Mouse (Mus musculus): Measurements from ENCODE around the gene Smarcc2.
"Not testable (repeated sequence)": the region's sequence is repeated elsewhere in the genome, so short reads cannot be mapped to it uniquely, and the experiment has no call there.

Smarcc2 gene

GRCm38 (mm10) chr10:128493695-128494666 lies 34.9 kb downstream of the Smarcc2 start, which contains the start of gene Myl6:
Myl6 (minus strand) TSS chr10:128494145.
- DNase-seq (ENCODE audit: low read depth) = peak; percentile 93

- no peak for DNase-seq (ENCODE audit: low read depth)
Measured at GRCm38 (mm10) chr10:128494667-128495245, 35.7 kb downstream of the Smarcc2 start.

- no peak for DNase-seq (ENCODE audit: low read depth)
Measured at GRCm38 (mm10) chr10:128495270-128495669, 36.2 kb downstream of the Smarcc2 start.

- DNase-seq (ENCODE audit: low read depth) = no peak
Measured at GRCm38 (mm10) chr10:128495903-128496302, 36.9 kb downstream of the Smarcc2 start.

DNA sequence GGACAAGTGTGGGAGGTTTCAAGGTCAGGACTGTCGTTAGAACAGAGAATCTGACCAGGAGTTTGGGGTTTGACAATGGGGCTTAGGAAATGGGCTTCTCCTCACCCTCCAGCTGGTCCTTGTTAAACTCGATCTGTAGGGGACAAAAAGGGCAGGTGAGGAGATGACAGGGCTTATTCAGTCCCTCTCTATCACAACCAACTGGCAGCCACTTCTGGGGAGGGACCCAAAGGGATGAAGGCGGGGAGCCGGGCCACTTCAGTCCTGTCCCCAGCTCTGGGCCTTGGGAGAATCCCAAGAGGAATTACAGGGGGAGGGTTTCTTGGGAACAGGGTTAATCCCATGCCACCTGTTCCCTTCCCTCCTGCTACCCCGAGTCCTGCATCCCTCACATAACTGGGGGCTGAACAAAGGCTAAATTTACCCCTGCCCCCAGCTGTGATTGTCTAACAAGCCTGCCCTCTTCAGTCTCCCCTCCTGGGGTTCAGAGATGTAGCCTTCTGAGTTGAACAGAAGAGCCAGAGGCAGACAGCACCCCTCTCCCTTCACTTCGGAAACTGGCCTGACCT lies 37.5 kb downstream of the Smarcc2 start:
- DNase-seq (ENCODE audit: low read depth) = no peak

DNA sequence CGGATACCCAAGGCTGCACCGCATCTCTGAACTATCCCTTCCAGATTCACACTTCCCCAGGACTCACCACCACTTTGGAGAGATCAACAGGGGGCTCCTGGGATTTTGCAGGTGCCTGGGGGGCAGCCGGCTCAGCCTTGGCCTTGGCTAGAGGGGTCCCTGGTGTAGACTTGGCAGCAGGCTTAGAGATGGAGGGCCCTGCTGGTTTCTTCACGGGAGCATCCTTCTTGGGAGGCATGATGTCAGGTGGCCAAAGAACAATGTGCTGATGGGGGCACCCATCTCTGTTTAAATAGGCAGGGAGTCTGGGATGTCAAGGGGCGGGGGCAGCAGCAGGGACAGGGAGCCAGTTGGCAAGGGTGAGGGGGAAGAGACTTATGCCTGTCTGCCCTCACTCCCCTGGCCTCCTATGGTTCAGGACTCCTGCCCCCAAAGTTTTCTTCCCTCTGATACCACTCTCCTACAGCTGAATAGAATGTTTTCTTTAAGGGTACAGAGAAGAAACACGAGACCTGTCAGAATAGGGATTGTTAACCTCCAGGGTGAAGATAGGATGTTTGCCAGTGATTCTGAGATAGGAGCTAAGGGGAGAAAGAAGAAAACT lies 38.2 kb downstream of the Smarcc2 start:
- no peak for DNase-seq (ENCODE audit: low read depth)

GRCm38 (mm10) chr10:128498590-128498989 lies 39.5 kb downstream of the Smarcc2 start, which contains the start of gene Myl6b:
Myl6b (minus strand) TSS chr10:128498685.
- peak; percentile 85 for DNase-seq (ENCODE audit: low read depth)

- DNase-seq (ENCODE audit: low read depth) = no peak
Measured at GRCm38 (mm10) chr10:128499116-128499671, 40.1 kb downstream of the Smarcc2 start.

DNA sequence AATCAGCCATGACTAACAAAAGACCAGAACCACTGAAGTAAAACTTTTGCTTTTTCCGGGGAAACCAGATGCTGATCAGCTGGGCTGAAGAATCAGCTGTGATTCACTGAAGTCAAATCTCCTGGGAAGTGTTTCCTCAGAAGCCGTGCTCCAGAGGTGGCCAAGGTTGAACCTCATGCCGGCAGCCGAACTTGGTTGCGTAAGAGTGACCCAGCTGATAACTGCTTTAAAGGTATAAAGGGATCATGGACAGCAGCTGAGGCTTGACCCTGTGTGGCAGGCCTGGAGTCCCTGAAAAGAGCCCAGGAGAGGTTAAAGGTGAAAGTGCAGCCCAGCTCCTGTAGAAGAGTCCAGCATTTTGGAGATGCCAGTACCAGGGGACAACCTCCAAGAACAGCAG lies 43.3 kb downstream of the Smarcc2 start:
- no peak for DNase-seq (ENCODE audit: low read depth)

DNA sequence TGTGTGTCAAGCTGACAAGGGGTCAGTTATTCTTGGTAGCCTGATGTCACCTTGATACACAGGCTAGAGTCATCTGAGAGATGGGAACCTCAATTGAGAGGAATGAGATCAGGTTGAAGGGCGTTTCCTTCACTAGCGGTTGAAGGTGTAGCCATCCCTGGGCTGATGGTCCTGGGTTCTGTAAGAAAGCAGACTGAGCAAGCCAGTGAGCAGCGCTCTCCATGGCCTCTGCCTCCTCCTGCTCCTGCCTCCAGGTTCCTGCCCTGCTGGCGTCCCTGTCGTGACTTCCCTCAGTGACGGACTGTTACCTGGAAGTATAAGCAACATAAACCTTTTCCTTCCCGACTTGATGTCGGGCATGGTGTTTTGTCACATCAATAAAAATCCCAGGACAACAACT lies 44.5 kb downstream of the Smarcc2 start:
- DNase-seq (ENCODE audit: low read depth) = no peak

DNA sequence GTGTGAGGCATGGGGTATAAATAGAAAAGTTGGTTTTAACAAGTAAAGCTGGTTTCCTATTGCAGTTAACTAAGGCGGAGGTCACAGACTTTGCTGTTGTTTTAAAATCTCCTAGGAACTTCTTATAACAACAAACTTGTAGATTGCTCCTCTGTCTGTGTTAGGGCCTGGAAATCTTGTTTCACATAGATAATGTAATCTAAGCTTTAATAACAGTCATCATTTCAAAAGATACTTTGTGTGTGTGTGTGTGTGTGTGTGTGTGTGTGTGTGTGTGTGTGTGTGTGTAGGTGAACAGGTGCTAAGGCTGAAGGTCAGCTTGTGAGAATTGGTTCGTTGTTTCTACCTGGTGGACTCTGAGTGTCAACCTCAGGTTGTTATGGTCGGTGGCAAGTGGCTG lies 45.0 kb downstream of the Smarcc2 start:
- no peak for DNase-seq (ENCODE audit: low read depth)

DNA sequence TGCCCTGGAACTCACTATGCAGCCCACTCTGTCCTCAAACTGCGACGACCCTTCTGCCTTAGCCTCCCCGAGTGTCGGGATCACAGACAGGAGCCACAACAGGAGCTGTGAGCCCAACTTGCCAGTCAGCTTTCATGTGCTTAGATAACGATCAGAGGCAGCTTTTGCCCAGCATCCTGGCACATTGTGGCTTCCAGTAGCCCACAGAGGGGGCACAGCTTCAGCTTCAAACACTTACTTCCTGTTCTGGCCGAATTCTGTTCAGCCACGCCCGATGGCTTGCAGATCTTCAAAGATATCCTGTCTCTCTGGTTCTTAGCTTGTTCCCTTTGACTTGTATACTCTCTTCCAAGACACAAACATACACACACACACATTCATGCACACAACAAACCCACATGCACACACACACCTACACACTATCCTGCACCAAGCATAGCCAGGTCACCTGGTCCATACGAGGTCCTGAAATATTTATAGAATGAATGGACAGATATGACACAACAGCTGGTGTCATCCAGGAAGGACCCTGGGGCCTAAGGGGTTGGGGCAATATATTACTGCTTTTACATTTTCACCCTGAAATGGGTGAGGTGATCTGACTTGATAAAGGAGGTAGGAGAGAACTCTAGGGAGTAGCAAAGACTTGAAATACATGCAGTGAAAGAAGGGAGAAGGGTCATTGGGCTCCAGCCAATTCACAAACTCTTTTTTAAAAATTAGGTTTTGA lies 45.8 kb downstream of the Smarcc2 start:
- DNase-seq (ENCODE audit: low read depth) = no peak

DNA sequence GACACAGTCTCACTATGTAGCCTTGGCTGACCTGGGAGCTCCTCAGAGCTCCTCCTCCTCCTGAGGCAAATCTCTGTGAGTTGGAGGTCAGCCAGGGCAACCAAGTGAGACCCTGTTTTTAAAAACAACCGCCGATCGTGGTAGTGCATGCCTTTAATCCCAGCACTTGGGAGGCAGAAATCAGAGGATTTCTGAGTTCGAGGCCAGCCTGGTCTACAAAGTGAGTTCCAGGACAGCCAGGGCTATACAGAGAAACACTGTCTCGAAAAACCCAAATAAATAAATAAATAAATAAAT lies 46.3 kb downstream of the Smarcc2 start:
- DNase-seq (ENCODE audit: low read depth) = not testable (repeated sequence)

- DNase-seq (ENCODE audit: low read depth) = no peak
Measured at GRCm38 (mm10) chr10:128505974-128506373, 46.9 kb downstream of the Smarcc2 start.

- no peak for DNase-seq (ENCODE audit: low read depth)
Measured at GRCm38 (mm10) chr10:128508260-128508659, 49.2 kb downstream of the Smarcc2 start.

DNA sequence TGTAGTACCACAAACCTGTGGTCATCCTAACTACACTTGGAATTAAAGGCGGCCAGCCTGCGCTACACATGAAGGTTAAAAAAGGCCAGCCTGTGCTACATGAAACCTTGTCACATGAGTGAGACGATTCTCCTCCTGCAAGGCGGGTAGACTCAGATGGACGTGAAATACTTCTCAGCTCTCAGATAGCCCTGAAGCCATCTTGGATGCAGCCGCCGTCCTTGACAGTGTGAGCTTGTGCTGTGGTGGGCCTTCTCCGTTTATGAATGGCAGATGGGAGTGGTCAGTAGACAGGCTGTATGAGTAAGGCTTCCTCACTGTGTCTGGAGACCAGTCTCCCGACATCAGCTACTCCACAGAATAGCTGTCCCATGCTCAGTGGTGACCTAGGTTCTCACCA lies 50.2 kb downstream of the Smarcc2 start:
- DNase-seq (ENCODE audit: low read depth) = no peak

GRCm38 (mm10) chr10:128509831-128510230 lies 50.8 kb downstream of the Smarcc2 start:
- no peak for DNase-seq (ENCODE audit: low read depth)

DNA sequence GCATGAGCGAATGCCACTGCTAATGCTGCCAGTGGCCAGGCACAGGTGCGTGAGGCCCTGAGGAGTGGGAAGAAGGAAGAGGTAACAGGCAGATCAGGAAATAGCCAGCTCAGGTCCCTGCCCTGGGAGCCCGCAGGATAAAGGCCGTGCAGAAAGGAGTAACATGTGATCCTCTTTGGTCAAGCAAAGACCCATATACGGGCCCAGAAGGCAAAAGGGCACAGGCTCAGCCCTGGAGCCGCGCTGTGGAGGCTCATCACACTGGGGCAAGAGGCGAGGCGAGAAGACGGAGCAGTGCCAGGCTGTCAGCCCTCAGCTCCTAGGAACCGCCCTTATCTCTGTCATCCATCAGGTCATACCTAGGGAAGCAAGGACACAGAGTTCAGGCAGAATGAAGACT lies 51.3 kb downstream of the Smarcc2 start:
- no peak for DNase-seq (ENCODE audit: low read depth)

DNA sequence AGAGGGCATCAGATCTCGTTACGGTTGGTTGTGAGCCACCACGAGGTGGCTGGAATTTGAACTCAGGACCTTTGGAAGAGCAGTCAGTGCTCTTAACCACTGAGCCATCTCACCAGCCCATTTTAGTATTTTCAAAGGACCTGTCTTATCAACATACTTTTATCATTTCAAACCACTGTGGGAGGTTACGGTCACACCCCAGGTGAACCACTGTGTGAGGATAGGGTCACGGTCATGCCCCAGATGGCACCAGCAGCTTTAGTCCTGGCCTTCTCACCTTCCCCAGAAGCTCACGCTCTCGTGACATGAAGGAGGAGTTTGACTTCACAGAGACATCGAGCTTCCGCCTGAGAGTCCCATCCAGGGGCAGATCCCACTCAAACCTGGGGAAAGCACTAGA lies 52.1 kb downstream of the Smarcc2 start:
- no peak for DNase-seq (ENCODE audit: low read depth)

GRCm38 (mm10) chr10:128511761-128512160 lies 52.7 kb downstream of the Smarcc2 start:
- DNase-seq (ENCODE audit: low read depth) = no peak

DNA sequence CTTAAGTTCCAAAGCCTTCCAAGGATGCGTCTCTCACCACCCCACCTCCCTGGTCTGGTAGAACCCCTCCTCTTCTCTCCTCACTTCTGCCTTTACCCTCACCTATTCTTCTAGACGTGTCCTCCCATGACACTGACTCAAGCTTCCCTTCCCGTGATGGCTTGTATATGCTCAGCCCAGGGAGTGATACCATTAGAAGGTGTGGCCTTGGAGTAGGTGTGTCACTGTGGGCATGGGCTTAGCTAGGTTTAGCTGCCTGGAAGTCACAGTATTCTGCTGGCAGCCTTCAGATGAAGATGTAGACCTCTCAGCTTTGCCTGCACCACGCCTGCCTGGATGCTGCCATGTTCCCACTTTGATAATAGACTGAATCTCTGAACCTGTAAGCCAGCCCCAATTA lies 56.0 kb downstream of the Smarcc2 start:
- no peak for DNase-seq (ENCODE audit: low read depth)

- DNase-seq (ENCODE audit: low read depth) = no peak
Measured at GRCm38 (mm10) chr10:128516029-128516428, 57.0 kb downstream of the Smarcc2 start.
